Mouse (Mus musculus): ENCODE results near the gene Trmt112. TPM values are rescaled to one million over a fixed set of nuclear protein-coding genes. Genes with fewer than 3 reads are reported as not detected.

The Trmt112 gene
- total RNA-seq, 2 experiments from 2014 or later, result 98.3 to 101 TPM

GRCm38 (mm10) chr19:6924461-6925306 lies 15.2 kb downstream of the Trmt112 start:
- peak; percentile 67 to 82 for DNase-seq (ENCODE audit: low spot score in 2 of 2)

- DNase-seq (ENCODE audit: low spot score in 2 of 2), result no peak
These were observed 15.7 kb downstream of the Trmt112 start, which contains the start of gene Catsperz for GRCm38 (mm10) chr19:6925307-6925573. Gene Catsperz, minus strand, starts transcription at chr19:6925380.

DNA sequence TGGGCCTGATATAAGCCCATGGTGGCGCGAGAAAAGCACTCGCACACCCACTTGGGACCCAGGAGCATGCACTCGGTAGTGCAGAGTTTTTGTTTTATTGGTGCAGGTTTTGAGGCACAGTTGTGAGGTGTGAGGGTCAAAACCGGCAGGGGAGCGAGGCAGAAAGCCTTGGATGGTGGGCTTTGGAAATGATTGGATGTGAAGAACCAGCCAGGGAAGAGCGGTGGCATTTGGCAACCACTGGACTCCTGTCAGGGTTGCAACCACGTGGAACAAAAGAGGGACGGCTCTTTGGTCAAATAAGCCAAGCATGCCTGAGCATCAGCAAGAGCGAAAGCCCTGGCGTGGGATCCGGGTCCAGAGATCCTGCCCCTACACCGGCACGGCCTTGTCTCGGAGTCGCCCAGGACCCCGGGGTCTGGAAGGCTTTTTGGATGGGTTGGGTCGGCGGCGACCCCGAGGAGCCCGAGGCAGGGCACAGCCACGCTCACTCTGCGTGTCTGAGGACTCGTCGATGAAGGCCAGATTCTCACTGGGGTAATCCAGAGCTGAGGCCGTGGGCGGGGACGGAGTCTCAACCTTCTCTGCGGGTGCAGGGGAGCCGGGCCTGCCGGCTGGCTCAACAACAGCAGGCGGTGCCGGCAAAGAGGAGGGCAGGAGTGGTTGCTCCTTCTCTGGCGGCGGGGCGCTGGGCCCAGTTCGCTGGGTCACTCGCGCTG lies 16.3 kb downstream of the Trmt112 start:
- no peak for DNase-seq (ENCODE audit: low spot score in 2 of 2)

GRCm38 (mm10) chr19:6926559-6927255 lies 17.2 kb downstream of the Trmt112 start:
- DNase-seq (ENCODE audit: low spot score in 2 of 2), result no peak

DNA sequence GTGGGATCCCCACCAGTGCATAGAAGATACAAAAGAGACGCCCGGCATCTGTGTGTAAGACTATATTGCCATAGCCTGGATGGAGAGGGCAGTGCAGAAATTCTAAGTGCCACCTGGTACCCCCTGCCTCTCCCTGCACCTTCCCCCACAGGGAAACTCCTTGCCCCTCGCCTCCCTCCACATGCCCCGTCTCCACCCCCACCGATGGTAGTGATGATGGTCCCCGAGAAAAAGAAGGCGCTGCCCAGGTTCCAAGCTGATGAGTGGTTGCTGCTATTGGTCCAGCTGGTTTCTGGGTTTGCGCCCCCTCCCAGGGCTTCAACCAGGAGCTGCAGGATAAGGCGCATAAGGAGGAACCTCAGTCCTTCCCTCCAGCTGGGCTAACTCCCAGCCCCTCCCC lies 18.6 kb downstream of the Trmt112 start:
- no peak for DNase-seq (ENCODE audit: low spot score in 2 of 2)

DNA sequence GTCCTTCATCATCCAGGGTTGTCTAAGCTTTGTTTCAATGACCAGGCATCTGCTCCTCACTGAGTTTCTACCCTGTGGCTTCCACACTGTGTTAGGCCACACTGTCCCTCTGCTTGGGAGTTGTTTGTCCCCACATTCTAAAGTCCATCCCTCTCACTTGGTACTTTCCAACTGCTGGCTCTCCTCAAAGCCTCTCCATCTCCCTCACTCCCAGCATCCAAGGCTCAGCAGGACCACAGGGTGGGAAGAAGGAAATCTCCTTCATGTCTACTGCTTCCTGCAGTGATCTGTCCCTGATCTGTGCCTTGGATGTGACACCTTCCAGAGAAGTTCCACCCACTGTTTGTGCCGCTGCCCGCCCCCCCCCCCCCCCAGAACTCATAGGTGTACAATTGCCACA lies 21.5 kb downstream of the Trmt112 start:
- DNase-seq (ENCODE audit: low spot score in 2 of 2), result no peak

- no peak for DNase-seq (ENCODE audit: low spot score in 2 of 2)
These were observed 22.5 kb downstream of the Trmt112 start for GRCm38 (mm10) chr19:6932018-6932417.

DNA sequence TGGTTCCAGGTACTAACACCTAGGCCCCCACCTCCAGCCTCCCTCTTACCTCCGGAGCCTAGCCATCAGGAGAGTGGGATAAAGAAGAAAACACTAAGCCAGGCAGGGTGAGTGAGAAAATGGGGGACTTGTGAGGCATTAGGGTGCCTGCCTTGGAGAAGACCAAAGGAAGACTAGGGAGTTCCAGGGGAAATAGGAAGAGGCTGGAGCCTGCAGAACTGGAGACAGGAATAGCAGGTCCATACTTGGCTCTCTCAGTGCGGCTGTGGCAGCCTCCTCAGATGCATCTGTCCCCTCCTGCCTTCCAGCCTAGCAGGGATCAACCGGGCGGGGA lies 23.6 kb downstream of the Trmt112 start:
- DNase-seq (ENCODE audit: low spot score in 2 of 2), result no peak

- DNase-seq (ENCODE audit: low spot score in 2 of 2), result no peak
These were observed 24.1 kb downstream of the Trmt112 start for GRCm38 (mm10) chr19:6933436-6934194.

DNA sequence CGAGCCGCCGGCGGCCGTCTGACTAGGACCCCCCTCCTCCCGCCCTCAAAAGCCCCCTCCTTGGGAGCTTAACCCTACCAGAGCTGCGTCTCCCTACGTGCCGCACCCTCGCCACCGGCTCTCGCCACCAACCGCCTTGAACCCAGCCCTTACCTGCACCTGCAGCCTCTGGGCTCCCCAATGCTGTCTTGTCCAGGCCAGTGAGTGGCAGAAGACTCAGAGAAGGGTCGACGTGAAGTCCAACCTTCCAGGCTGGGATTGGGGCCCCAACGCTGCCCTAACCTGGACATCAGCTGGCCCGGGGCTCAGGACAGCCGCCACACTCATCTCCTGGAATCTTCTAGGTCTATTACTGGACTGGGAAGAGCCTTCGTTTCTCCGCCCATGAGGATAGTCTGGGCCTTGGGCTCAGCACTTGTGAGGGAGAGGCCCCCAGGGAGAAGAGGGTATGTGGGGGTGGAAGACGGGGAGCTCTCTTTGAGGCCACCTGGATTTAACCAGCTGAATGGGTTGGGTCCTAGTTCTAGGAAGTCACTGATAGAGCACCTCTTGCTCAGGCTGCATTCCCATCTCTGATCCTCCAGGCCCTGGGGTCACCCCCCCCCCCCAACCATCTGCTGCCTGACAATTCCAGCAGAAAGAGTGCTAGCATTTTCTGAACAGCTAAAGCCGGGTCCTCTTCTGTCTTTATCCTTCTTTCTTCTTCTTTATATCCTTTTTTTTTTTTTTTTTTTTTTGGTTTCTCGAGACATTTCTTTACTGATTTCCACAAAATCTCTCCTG lies 24.9 kb downstream of the Trmt112 start, which contains the start of gene Kcnk4:
TSS of gene Kcnk4 (minus strand) at position 321 of the 783 bp plus-strand sequence.
- DNase-seq (ENCODE audit: low spot score in 2 of 2), result no peak

DNA sequence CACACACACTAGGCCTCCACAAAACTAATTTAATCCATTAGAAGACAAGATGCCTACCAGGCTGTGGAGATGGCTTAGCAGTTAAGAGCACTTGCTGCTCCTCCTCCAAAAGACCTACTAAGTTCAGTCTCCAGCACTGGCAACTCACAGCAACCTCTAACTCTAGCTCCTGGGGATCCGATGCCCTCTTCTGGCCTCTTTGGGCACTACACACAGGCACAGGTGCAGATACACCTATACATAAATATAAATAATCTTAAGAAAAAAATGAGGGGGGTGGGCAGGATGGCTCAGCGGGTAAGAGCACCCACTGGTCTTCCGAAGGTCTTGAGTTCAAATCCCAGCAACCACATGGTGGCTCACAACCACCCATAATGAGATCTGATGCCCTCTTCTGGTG lies 26.8 kb downstream of the Trmt112 start:
- no peak for DNase-seq (ENCODE audit: low spot score in 2 of 2)

GRCm38 (mm10) chr19:6937541-6938465 lies 28.3 kb downstream of the Trmt112 start:
- DNase-seq (ENCODE audit: low spot score in 2 of 2), result no peak

GRCm38 (mm10) chr19:6939106-6940002 lies 29.9 kb downstream of the Trmt112 start:
- DNase-seq (ENCODE audit: low spot score in 2 of 2), result no peak

DNA sequence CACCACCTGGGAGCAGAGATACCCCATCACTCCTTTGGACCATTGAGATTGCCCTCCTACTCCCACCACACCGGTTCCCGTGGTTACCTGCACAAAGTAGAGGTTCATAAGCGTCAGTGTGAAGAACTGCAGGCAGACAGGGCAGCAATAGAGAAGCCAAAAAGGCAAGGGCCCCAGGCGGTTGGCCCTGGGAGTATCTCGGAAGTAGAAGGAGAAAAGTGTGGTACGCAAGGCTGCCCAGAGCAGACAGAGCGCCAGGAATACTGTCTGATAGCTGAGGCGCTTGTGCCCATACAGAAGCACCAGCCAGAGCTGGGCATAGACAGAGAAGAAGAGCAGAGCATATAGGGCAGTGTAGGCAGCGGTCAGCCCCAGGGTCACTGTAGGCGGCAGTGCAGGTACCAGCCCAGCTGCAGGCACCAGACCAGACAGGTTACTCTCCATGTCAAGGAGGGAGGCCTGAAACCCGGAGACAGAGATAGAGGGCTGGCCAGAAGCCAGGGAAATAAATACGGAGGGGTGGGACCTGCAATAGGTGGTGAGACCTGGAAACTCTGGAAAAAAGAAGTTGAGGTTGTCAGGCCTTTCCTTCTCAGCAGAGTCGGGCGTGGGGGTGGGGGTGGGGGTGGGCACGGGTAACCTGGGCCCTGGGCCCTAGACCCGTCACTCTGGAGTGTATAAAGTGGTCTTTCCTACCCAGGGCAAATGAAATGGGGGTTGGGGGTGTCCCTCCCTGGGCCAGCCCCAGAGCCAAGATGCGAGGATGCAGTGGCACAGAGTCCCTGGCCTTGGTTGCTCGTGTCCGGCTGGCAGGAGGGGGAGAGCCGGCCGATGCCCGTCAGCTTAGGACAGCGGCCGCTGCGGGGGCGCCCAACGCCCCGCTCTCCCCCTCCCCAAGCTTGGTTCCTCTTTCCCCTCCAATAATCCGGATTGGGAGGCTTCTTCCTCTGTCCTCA lies 31.2 kb downstream of the Trmt112 start:
- DNase-seq (ENCODE audit: low spot score in 2 of 2), result no peak

- DNase-seq (ENCODE audit: low spot score in 2 of 2), result peak; percentile 89 to 96
These were observed 32.1 kb downstream of the Trmt112 start, which contains the start of gene Bad for GRCm38 (mm10) chr19:6941372-6942248. Gene Bad, plus strand, starts transcription at chr19:6941861.

DNA sequence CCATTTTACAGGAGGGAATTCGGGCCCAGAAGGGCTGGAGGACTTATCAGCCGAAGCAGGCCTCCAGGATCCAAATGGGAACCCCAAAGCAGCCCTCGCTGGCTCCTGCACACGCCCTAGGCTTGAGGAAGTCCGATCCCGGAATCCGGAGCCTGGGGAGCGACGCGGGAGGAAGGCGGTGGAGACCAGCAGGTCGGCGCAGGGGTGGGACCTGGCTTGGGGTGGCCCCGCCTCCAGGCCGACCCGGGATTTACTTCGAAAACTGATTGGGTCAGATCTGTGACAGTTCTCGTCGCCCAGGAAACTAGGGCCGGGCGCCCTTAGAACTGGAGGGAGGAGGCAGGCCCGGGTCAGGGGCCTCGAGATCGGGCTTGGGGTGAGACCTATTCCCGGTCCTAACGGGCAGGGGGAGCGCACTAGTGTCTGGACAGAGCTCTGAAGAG lies 32.8 kb downstream of the Trmt112 start, which contains the start of gene Gpr137:
TSS of gene Gpr137 (minus strand) at position 232 of the 443 bp plus-strand sequence.
- peak; percentile 80 to 94 for DNase-seq (ENCODE audit: low spot score in 2 of 2)
